Mouse (Mus musculus) heart, postnatal 0 days (tissue): Measurements from ENCODE around the gene Tenm2. TPM values are rescaled to one million over a fixed set of nuclear protein-coding genes. Genes with fewer than 3 reads are reported as not detected.
A peak's percentile ranks its signal among the peaks of the same experiment; 100 is the strongest.

Source experiments
- ATAC-seq: fragments of 200-750 bp; cut with Nextera tagmentation; 2 replicates; pipeline ENCODE4 v1.8.0; 2017; ENCODE audit warnings: low read depth, moderate number of reproducible peaks, moderate library complexity; ENCODE audit not compliant: insufficient read depth
- DNase-seq: peaks from one replicate; pipeline ENCODE4 v3.0.0-alpha.2; 2016; ENCODE audit warnings: low spot score
- H3K27ac ChIP-seq: fragments of 300-500 bp; sonication (generic); 2 replicates; pipeline ENCODE4 v1.5.1; 2014; ENCODE audit warnings: low read depth, mild to moderate bottlenecking
- H3K27me3 ChIP-seq: fragments of 300-500 bp; sonication (generic); 2 replicates; pipeline ENCODE4 v1.6.1; 2014; ENCODE audit warnings: low read length, mixed read lengths; ENCODE audit not compliant: control insufficient read depth, insufficient read depth
- H3K36me3 ChIP-seq: fragments of 300-500 bp; sonication (generic); replicated peaks from 2 replicates; pipeline ENCODE4 v1.6.1; 2014; ENCODE audit warnings: low read length, mixed read lengths; ENCODE audit not compliant: control insufficient read depth, insufficient read depth
- H3K4me1 ChIP-seq: fragments of 300-500 bp; sonication (generic); 2 replicates; pipeline ENCODE4 v1.6.1; 2014; ENCODE audit warnings: antibody characterized with exemption; ENCODE audit not compliant: control insufficient read depth, insufficient read depth
- H3K4me2 ChIP-seq: fragments of 300-500 bp; sonication (generic); 2 replicates; pipeline ENCODE4 v1.6.1; 2014; ENCODE audit warnings: low read depth, mild to moderate bottlenecking, low read length, moderate library complexity
- H3K4me3 ChIP-seq: fragments of 300-500 bp; sonication (generic); 2 replicates; pipeline ENCODE4 v1.5.1; 2014; ENCODE audit warnings: low read depth, low read length
- H3K9ac ChIP-seq: fragments of 300-500 bp; sonication (generic); replicated peaks from 2 replicates; pipeline ENCODE4 v1.6.1; 2014; ENCODE audit warnings: low read depth, low read length, mixed read lengths
- H3K9me3 ChIP-seq: fragments of 300-500 bp; sonication (generic); replicated peaks from 2 replicates; pipeline ENCODE4 v1.6.1; 2016; ENCODE audit warnings: low read length; ENCODE audit not compliant: control insufficient read depth
- CTCF ChIP-seq: IDR thresholded peaks from 2 replicates; pipeline ENCODE4 v1.5.1; 2016; ENCODE audit warnings: antibody characterized with exemption, control low read depth, low read depth
- EP300 ChIP-seq: IDR thresholded peaks from 2 replicates; pipeline ENCODE4 v1.6.1; 2016; ENCODE audit warnings: antibody characterized with exemption, low read depth
- WGBS: fragments of 180-500 bp; shearing (Covaris S2); extraction: QIAGEN DNeasy Blood & Tissue Kit; methylation state at CpG from one replicate; pipeline ENCODE4 v1.1.7; 2014; 5-methylcytosine and 5-hydroxymethylcytosine counted together
- polyA plus RNA-seq: library from polyadenylated mRNA; unstranded; fragments of >200 nt; fragmentation: Nextera tagmentation; extraction: Ambion mirVana; gene quantifications from 2 replicates; pipeline ENCODE4 v1.2.1, GENCODE M21; 2015
- total RNA-seq: library from RNA; depleted of rRNA; stranded (reverse); fragments of >200 nt; gene quantifications from 2 replicates; pipeline ENCODE4 v1.2.3, GENCODE M21; 2014; ENCODE audit warnings: low replicate concordance

Gene Tenm2
- total and polyA plus RNA-seq, 2 experiments from 2014 or later = 0.14 to 0.95 TPM

DNA sequence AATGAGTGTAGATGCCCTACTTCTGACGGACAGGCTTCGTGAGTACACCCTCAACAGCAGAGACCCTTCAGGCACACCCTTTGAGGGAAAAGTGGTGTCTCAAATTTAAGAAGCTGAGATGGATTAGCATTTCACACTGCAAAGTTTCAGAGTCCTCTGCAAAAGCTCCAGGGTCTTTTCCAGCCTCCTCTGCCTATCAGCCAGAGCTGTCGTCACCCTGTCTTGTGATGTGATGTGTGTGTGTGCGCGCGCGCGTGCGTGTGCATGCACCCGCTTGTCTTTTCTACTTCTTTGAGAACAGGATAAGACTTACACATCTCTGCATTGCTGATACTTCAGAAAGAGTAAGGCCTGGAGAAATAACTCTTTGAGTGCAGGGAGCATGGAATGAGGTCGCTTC, 1179.2 kb downstream of the Tenm2 start:
- no peak overlapping the region for H3K27ac ChIP-seq
- no peaks in the 10 kb centered on the region for H3K27me3 ChIP-seq
- no peak overlapping the region for H3K9ac ChIP-seq
- no peaks in the 10 kb centered on the region for H3K9me3 ChIP-seq
- ATAC-seq = peak; percentile 63; the same call in 1 of the 2 replicates
- H3K4me3 ChIP-seq = no peak overlapping the region
- TF ChIP-seq CTCF (no peak), EP300 (no peak)
- peak; percentile 42 for DNase-seq
- WGBS = 15% methylated on average over 11 of the region's 11 CpGs
- H3K36me3 ChIP-seq = no peaks in the 10 kb centered on the region
- peak overlapping the region; percentile 41 for H3K4me2 ChIP-seq
- H3K4me1 ChIP-seq = peaks cover 5% of the 10 kb centered on the region; the same call in 1 of the 2 replicates

DNA sequence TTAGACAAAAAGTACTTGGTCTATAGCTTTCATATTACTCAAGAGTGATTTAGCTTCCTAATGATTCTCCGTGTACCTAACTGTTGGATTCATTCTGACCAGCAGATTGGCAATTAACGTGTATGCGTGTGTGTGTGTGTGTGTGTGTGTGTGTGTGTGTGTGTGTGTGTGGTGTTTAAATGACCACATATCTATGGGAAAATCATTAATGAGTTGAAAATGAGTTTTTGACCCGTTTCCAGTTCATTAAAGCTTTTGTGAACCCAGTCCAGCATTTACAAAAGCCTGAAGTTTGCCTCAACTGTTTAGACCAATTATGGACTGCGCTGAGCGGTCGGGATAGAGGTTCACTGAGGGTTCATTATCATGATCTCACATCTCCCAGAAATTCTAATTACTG, 1181.4 kb downstream of the Tenm2 start:
- TF ChIP-seq EP300 (no peak), CTCF (no peak)
- no peaks in the 10 kb centered on the region for H3K36me3 ChIP-seq
- no peaks in the 10 kb centered on the region for H3K9me3 ChIP-seq
- no peak overlapping the region for H3K4me2 ChIP-seq
- H3K9ac ChIP-seq = no peak overlapping the region
- ATAC-seq = no peak
- H3K27ac ChIP-seq = no peak overlapping the region
- WGBS = 84% methylated on average over 7 of the region's 7 CpGs
- H3K4me3 ChIP-seq = no peak overlapping the region
- H3K4me1 ChIP-seq = peaks cover 5% of the 10 kb centered on the region; the same call in 1 of the 2 replicates
- no peaks in the 10 kb centered on the region for H3K27me3 ChIP-seq
- no peak for DNase-seq

DNA sequence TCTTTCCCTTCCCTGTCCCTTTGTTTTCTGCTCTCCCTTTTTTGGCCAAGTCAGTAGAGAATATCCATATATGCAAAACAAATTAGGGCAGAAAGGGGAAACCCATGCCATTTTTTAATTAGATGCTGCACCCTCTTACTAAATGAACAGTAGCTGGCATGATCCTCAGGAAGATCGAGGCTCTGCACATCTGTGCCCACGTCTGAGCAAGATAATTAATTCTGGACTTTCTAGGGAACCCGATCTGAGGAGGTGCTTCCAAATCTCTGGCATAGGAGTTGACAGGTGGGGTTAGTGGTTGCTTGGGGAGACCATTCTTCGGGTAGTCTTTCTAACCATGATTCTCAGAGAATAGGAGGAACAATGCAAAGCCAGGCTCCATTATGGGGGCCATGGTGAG, 1182.3 kb downstream of the Tenm2 start:
- no peak overlapping the region for H3K4me3 ChIP-seq
- no peak for TF ChIP-seq CTCF
- no peak for TF ChIP-seq EP300
- H3K9ac ChIP-seq = no peak overlapping the region
- 0 out of 2 replicates have a peak, but pooled peaks cover 2% of the 10 kb centered on the region for H3K27me3 ChIP-seq
- ATAC-seq = no peak
- no peak for DNase-seq
- 75% methylated on average over 4 of the region's 4 CpGs for WGBS
- no peak overlapping the region for H3K27ac ChIP-seq
- H3K36me3 ChIP-seq = no peaks in the 10 kb centered on the region
- peaks cover 5% of the 10 kb centered on the region; the same call in 1 of the 2 replicates for H3K4me1 ChIP-seq
- H3K4me2 ChIP-seq = no peak overlapping the region
- H3K9me3 ChIP-seq = no peaks in the 10 kb centered on the region

- H3K4me2 ChIP-seq = no peak overlapping the region
- DNase-seq = no peak
- 0 out of 2 replicates have a peak, but pooled peaks cover 2% of the 10 kb centered on the region for H3K27me3 ChIP-seq
- TF ChIP-seq CTCF = no peak
- no peak for TF ChIP-seq EP300
- WGBS = 62% methylated on average over 2 of the region's 2 CpGs
- peaks cover 5% of the 10 kb centered on the region; the same call in 1 of the 2 replicates for H3K4me1 ChIP-seq
- ATAC-seq = no peak
- no peaks in the 10 kb centered on the region for H3K36me3 ChIP-seq
- no peak overlapping the region for H3K27ac ChIP-seq
- no peak overlapping the region for H3K9ac ChIP-seq
- H3K9me3 ChIP-seq = no peaks in the 10 kb centered on the region
- no peak overlapping the region for H3K4me3 ChIP-seq
Observed at GRCm38 (mm10) chr11:36052598-36052997, 1183.2 kb downstream of the Tenm2 start.

DNA sequence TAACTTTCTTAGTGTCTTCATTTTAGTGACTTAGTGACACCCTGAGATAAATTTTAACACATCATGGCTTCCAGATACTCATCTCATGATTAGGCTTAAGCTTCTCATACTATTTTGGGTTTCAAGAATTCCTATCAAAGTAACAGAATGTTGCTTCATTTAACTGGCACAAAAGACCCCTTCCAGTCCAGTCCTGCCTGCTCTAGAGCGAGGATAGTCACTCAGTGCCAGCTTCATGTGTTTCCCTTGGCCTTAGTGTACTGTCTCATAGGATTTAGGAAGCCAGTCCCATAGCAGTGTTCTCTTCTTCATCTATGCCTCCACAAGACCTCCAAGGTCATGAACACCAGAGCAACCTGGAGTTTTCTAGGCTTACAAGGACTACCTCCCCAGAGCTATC, 1183.7 kb downstream of the Tenm2 start:
- Histone ChIP-seq H3K4me1 (peaks cover 5% of the 10 kb centered on the region; the same call in 1 of the 2 replicates), H3K4me2 (no peak overlapping the region), H3K36me3 (no peaks in the 10 kb centered on the region), H3K9ac (no peak overlapping the region), H3K27me3 (0 out of 2 replicates have a peak, but pooled peaks cover 2% of the 10 kb centered on the region), H3K27ac (no peak overlapping the region), H3K4me3 (no peak overlapping the region), H3K9me3 (no peaks in the 10 kb centered on the region)
- ATAC-seq (no peak), DNase-seq (no peak)
- TF ChIP-seq EP300 (no peak), CTCF (no peak)
- 81% methylated on average over 1 of the region's 1 CpGs for WGBS

DNA sequence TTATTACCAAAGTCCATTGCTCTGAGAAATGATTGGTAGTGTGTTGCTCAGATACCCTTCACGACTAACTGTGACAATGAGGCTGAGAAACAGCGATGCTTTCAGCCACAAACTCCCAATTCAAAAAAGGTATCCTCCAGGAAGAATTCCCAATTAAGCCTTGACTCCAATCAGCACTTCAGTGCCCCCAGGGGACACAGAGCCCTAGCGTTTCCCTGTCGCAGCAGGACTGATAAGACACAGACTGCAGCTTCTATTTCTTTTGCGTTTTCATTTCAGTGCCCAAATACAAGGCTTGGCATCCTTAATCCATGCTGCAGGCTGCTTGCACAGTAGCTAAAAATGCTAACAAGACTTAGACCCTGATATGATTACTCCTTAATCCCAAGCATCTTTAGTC, 1186.2 kb downstream of the Tenm2 start:
- TF ChIP-seq EP300 (no peak), CTCF (no peak)
- no peak overlapping the region for H3K27ac ChIP-seq
- ATAC-seq = no peak
- H3K4me3 ChIP-seq = no peak overlapping the region
- 0 out of 2 replicates have a peak, but pooled peaks cover 6% of the 10 kb centered on the region for H3K27me3 ChIP-seq
- H3K9me3 ChIP-seq = no peaks in the 10 kb centered on the region
- 12% methylated on average over 5 of the region's 5 CpGs for WGBS
- H3K9ac ChIP-seq = no peak overlapping the region
- H3K36me3 ChIP-seq = no peaks in the 10 kb centered on the region
- DNase-seq = no peak
- H3K4me2 ChIP-seq = no peak overlapping the region
- H3K4me1 ChIP-seq = no peaks in the 10 kb centered on the region
